Mouse (Mus musculus) liver, postnatal 0 days (tissue): ENCODE measurements at regions not wholly inside any gene's neighbourhood (a gene's known extent, or its start where the extent isn't known, plus 50 kb on each side); places are given as distances from the start of the nearest gene placed in this dataset.

Experiments
- CTCF ChIP-seq: sonication (generic); IDR thresholded peaks from 2 replicates; pipeline ENCODE4 v1.5.1; 2016; ENCODE audit warnings: antibody characterized with exemption, low read depth
- EP300 ChIP-seq: IDR thresholded peaks from 2 replicates; pipeline ENCODE4 v1.6.1; 2016; ENCODE audit warnings: antibody characterized with exemption, low read depth, mild to moderate bottlenecking

DNA sequence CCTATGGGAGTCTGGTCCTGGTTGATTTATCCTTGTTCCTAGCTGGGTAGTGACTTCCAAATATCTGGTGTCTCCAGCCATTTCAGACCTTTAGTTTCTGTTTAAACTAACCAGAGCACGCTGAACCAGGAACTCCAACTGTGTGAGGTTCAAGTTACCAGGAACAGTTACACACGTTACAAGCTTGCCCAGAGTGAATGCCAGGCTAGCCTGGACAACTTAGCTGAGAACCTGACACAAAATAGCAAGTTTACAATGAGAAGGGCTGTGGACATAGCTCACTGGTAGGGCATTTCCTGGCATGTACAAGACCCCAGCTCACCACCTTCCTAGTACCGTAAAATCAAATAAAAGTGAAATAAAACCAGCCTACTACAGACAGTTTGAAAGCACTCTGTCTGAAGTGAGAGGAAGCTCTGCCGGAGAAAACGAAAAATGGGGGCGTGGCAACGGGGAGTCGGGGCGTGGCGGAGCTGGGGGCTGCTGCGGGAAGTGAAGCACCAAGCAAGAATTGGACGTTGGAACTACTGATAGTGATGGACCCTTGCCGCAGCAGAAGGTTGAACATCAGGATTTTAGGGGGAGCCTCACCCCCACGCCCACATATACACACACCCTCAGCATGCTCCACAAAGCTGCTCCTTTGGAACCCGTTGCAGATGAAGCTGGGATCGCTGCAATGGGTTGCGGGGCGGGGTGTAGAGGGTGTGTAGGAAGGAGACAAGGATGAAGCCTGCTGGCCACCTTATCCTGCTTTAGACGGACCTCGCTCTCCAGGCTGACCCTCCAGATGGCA, 239.3 kb downstream of the Lrfn2 start:
- TF ChIP-seq CTCF = no peak
- no peak for TF ChIP-seq EP300
